Mouse (Mus musculus) myocyte (in vitro differentiated cells): ENCODE results near the gene Cmtm4.

Experiments
- CEBPB ChIP-seq: IDR thresholded peaks from 2 replicates; pipeline ENCODE4 v1.6.1; 2011; ENCODE audit warnings: mild to moderate bottlenecking, moderate library complexity; ENCODE audit not compliant: poor library complexity, insufficient read depth, severe bottlenecking
- E2F4 ChIP-seq: IDR thresholded peaks from one replicate; pipeline ENCODE4 v1.6.1; 2011; ENCODE audit warnings: mild to moderate bottlenecking, control low read depth, moderate library complexity; ENCODE audit not compliant: insufficient read depth
- MAX ChIP-seq: IDR thresholded peaks from one replicate; pipeline ENCODE4 v1.6.1; 2011; ENCODE audit warnings: low read depth, mild to moderate bottlenecking, control low read depth
- MYOD1 ChIP-seq, 3 experiments: IDR thresholded peaks; one replicate each; pipeline ENCODE4 v1.6.1; 2011; ENCODE audit warnings: control low read depth in 2 of 3, low read depth in 2 of 3, mild to moderate bottlenecking in 2 of 3, moderate library complexity in 1 of 3; ENCODE audit not compliant: insufficient read length in 2 of 3, control insufficient read depth in 1 of 3
- POLR2A ChIP-seq: IDR thresholded peaks from one replicate; pipeline ENCODE4 v1.6.1; 2011; ENCODE audit warnings: low read depth, mild to moderate bottlenecking, control low read depth, moderate library complexity; ENCODE audit not compliant: insufficient read length
- POLR2AphosphoS2 ChIP-seq: IDR thresholded peaks from one replicate; pipeline ENCODE4 v1.6.1; 2011; ENCODE audit warnings: low read depth, control low read depth; ENCODE audit not compliant: insufficient read length
- SRF ChIP-seq: IDR thresholded peaks from one replicate; pipeline ENCODE4 v1.6.1; 2011; ENCODE audit warnings: low read depth; ENCODE audit not compliant: control insufficient read depth, insufficient read length
- TCF12 ChIP-seq: IDR thresholded peaks from one replicate; pipeline ENCODE4 v1.6.1; 2011; ENCODE audit warnings: mild to moderate bottlenecking, control low read depth; ENCODE audit not compliant: poor library complexity, insufficient read depth, severe bottlenecking

DNA sequence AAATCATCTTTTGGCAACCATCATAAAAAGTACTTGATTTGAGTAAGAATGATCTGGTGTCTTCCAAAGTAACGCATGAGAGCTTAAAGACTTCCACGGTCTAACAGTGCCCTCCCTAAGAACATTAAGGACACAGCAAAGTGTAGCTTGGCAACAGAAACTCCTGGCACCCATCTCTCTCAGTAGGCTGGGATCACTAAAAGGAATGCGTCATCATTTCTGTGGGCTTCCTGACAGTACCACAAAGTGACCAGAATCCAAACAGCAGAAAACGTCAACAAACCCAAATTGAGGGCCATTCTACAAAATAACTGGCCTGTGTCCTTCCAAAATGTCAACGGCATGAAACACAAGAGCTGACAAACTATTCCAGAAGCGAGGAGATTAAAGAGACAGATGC lies 25.5 kb downstream of the Cmtm4 start:
- no peak for TF ChIP-seq POLR2A
- no peak for TF ChIP-seq E2F4
- TF ChIP-seq SRF = no peak
- no peak for TF ChIP-seq TCF12
- TF ChIP-seq POLR2AphosphoS2 = no peak
- TF ChIP-seq CEBPB = no peak
- TF ChIP-seq MYOD1 (IDR thresholded peaks at IDR 0.05; ENCODE audit: control insufficient read depth in 1 of 3, insufficient read length in 2 of 3, low read depth in 2 of 3) = no peak
- TF ChIP-seq MAX = no peak
